Mouse (Mus musculus) CD4-positive, CD25-positive, alpha-beta regulatory T cell, adult 2 months (primary cell): ENCODE measurements around the gene Ank.

Experiments used
- DNase-seq: peaks from one replicate; pipeline ENCODE4 v3.0.0-alpha.2; 2012; ENCODE audit warnings: low read depth, low spot score

Ank gene

DNA sequence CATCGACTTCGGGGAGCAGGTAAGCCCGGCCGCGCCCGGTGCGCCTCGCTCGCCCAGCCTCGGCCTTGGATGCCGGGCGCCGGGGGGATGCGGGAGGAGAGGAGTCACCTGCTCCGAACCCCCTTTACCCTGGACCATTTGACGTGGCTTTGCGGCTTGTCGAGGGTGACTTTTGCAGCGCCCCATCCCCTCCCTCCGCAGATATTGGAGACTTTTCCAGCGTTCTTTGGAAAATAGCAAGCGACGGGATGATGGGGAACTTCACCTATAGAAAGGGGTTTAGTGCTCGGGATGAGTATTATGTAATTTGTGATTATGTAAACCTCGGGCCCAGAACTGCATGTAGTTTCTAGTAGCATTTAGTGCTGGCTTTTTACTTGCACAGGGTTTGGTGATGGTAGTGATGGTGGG, 609 bp downstream of the Ank start:
- DNase-seq: no peak

DNA sequence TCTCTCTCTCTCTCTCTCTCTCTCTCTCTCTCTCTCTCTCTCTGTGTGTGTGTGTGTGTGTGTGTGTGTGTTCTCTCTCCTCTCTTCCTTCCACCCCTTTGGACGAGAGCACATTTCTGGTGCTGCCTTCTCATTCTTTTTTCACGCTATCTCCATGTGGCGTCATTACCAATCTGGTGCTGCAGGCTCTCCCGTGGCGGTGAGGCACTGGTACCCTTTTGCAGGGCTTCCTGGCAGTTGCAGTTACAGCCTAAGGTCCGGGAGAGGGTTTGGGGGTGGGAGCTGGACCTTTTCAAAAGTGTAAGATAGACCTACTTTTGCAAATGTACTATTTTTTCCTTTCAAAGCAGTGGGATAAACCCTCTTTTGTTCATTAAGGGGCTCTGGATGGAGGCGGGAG, 1.2 kb downstream of the Ank start:
- peak; percentile 20 for DNase-seq

DNA sequence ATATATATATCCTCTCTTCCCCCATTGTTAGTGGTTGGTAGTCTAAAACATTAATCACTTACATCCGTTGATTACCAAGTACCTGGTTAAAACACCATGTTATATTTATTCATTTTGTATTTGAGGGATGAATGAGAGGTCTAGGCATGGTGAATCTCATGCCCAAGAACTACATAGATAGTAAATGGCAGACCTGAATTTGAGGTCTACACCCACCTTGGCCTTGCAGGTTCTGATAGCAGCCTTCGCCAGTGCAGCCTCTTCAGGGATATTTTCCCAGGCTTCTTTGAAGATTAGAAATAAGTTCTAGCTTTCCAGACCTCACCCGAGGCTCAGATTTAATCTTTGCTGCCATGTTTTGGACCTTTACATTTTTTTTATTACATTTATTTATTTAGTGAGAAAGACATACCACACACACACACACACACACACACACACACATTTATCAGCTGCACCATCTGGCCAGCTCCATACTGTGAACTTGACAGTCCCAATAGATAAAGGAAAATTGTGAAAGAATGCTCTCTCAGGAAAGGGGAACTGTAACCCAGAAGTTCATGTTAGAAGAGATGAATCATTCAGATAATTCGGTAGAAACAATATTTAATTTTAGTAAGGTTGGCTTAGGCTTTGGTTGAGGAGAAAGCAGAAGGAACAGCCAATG, 2.5 kb downstream of the Ank start:
- DNase-seq: no peak

DNA sequence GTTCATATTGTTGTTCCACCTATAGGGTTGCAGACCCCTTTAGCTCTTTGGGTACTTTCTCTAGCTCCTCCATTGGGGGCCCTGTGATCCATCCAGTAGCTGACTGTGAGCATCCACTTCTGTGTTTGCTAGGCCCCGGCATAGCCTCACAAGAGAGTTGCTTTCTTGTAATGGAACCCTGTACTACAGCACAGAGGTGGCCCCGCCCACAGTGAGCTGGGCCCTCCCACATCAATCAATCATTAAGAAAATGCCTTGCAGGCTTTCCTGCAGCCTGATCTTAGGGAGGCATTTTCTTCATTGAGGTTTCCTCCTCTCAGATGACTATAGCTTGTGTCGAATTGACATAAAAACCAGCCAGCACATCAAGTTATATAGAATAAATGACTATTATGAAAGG, 3.9 kb downstream of the Ank start:
- DNase-seq: peak; percentile 12

DNA sequence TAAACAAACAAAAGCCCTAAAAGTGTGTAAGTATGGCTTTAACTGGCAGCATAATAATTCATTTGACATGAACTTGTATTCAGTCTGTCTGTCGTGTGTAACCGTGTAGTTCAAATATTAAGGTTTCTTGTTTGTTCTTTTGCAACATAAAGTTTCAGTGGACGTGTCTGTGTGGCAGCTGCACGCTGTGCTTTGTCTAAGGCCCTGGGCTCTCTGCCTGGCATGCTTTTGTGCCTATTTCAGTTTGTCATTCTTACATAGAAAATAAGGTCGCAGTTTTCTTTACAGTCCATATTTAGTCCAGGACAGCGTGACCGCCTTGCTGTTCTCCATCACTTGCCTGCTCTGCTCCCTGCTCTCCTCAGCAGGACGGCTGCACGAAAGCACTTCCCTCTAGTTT, 5.8 kb downstream of the Ank start:
- DNase-seq: no peak

DNA sequence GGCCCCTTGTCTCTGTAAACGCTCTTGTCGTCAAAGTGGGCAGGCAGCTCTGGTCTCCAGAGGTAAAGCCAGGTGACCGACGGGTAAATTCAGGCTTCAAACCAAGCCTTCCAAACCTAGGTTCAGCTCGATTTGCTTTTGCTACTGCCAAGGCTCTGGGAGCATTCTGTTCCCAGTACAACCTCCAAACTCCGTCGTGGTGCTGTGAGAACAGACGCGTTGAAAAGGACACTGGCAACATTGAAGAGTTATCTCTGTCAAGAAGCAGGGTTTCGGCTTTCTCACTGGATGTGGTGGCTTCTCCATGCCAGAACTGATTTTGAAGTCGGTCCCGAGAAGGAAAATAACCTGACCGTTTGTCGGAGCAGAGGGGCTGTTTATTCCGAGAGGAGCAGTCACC, 9.5 kb downstream of the Ank start:
- DNase-seq: no peak

DNA sequence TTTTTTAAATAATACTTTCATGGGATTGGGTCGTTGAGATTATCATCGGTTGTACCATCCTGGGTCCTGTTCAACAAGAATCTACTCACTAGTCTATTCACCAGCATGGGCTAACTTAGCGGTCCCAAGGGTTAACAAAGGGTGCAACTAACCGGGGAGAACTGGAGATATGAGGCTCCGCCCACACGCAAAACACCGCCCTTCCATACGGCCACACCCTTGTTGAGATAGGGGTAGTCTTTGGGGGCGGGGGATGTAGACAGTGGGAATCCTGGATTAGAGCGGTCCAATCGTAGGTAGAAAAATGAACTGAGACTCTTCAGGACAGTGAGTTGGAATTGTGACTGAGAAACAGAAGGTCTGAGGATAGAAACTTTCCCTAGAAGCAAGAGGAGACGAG, 10.2 kb downstream of the Ank start:
- DNase-seq: no peak

DNA sequence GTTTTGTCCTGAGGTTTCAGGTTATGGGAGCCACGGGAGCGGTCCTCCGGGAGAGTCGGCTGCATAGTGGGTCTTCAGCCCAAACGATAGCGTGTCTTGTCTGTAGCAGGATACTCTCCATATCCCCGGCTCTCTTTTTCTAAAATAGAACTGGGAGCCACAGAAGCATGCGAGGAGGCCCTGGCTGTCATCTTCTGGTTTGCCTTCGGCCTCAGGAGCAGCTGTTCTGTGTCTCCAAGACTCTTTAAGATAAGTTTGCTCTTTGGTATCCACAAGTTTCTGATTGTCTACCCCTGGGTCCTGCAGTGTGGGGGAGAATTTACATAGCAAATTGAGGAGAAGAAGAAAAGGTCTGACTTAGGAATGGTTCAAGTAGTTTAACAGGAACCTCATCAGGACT, 10.7 kb downstream of the Ank start:
- DNase-seq: no peak

DNA sequence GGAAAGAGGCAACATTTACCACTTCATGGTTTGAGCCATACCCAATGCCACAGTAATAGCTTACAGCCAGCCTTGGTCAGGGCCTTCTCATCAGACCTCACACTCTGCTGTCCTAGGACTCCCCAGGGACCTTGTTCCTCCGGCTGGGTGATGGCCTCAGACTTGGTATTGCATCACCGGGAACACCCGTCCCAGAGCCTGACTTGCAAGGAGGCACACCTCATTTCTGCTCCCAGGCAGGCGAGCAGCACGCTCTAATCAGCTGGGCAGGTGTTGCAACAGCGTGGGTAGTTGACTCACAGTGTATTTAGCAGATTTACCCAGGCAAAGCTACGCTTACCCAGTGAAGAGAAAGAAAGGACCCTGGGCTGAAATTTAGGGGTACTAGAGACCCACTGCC, 11.2 kb downstream of the Ank start:
- DNase-seq: no peak

DNA sequence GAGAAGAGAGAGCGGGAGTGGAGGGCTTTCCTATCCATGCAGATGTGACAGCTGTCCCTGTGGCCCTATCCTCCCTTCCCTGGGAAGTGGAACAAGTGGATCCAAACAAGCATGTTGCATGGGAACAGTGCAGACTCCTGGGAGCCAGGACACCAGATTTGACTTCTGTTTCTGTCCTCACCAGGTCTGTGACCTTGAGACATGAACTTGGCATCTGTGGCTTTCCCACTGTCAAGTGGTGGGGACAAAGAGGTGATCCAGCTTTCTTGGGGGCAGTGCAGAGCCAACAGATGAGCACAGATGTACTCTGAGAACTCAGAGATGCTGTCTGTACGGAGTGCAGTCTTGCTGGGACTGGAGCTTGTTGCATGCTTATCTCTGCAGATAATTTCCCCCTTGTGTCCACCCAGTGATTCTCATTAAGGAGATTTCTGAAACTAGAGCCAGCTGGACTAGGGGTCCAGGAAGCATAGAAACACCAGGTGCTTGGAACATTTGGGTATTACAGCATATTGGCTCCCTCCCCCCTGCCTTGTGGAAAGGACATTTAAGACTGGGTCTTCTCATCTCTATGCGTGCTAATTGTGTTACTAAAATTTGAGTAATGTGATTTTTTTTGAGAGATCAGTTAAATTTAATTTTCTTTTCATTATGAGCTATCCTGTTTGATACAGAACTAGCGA, 14.0 kb downstream of the Ank start:
- no peak for DNase-seq

DNA sequence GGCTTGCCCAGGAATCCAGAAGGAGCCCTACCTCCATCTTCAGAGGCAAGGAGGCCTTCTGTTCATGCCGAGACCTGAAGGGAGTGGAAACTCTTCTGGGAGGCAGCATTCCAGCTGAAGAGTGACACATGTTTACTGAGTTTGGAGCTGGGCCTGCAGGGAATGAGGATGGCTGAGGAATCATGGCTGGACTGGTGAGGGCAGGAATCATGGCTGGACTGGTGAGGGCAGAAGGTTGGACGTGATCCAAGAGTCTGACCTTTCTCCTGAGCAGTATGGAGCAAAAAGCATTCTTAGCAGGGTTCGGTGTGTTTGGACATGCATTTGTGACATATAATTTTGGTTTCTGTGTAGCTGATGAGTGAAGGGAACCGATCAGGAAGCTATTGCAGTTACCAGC, 15.5 kb downstream of the Ank start:
- no peak for DNase-seq

DNA sequence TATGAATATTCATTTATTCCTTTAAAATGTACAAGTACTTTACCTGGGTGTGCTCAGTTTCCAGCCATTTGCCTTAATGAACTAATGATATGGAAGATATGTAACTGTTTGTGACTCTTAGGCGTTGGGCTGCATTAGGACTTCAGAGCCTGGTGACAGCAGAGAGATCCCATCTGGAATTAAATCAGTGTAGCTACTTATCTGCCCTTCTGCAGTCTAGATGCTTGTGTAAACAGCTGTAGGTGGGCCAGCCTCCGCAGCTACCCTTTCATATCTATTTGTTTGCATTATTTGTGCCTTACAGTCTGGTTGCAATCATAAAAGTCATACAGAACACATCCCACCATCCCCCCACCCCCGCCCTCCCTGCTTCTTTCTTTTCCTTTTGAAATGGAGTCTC, 16.7 kb downstream of the Ank start:
- DNase-seq: no peak

DNA sequence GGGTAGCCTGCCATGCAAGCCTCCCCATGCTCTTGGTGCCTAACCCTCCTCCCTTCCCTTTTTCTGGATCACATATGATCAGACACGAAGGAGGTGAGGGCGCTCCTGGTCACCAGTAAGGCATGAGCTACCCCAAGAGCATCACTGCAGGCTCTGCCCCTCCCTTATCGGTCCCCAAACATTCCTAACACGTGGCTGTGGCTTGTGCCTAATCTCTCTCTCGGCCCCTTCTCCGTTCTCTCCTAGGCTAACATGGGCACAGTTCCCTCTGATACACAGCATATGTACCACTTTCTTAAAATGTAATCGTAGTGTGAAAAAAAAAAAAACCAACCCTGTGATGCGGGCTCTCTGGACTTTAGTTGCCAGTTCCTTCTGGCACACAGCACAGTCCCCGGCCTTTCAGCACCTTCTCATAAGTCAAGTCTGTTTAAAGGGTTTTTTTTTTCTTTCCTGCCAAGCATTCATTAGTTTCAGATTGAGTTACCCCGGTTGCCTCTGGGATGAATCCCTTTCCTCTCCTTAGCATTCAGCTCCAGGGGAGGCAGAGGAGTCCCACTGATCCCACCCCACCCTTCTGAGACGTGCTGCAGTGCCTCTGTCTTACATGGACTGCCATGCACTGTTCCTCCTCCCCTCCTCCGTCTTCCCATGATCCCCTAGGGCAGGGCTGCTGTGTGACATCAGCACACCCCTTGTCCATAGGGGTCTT, 19.2 kb downstream of the Ank start:
- no peak for DNase-seq

DNA sequence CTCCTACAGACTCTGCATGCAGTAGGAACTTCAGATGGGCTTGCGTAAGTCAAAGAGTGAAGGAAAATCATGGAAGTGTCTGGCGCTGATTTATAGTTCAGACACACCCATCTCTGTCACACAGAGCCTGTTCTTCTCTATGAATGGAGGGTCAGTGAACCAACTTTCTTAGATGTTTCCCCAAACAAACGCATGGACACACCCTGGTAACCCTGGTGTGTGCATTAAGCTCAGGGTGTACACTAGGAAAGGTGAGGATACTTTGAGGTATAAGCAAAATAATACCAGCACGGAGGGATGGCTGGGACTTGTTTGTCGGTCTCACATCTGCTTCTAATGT, 19.8 kb downstream of the Ank start:
- DNase-seq: no peak

DNA sequence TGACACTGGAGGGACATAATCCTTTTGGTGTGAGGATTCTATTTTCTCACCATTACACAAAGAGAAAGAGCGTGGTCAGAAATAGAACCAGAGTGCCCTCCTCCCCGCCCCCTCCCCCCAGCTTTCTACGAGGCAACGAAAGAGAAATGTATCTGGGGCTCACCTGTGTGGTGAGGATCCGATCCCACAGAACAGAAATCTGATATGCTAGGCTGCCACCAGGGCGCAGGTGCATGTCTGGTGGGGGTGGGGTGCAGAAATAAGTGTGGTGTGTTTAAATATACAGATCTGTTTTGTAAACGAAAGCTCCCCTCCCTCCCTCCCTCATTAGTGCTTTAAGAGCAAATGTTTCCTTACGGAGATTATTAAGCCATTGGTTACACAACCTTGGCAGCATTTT, 20.6 kb downstream of the Ank start:
- no peak for DNase-seq

DNA sequence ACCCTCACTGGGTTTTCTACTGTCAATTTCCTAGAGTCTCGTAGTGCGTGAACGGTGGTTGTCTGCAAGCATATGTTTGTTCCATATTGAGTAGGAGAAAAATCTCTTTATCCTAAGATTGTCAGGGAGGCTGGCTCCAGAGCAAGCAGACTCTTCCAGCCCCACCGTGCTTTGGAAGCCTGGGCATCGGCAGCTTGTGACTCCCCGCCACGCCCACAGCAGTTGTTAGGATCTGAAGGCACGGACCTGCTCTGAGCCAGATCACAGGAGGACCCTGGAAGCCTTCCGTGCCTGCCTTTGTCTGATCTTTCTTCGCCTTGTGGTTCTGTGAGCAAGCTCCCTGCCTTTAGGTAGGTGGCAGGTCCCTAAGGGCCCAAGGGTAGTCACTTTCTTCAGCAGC, 21.6 kb downstream of the Ank start:
- DNase-seq: no peak

DNA sequence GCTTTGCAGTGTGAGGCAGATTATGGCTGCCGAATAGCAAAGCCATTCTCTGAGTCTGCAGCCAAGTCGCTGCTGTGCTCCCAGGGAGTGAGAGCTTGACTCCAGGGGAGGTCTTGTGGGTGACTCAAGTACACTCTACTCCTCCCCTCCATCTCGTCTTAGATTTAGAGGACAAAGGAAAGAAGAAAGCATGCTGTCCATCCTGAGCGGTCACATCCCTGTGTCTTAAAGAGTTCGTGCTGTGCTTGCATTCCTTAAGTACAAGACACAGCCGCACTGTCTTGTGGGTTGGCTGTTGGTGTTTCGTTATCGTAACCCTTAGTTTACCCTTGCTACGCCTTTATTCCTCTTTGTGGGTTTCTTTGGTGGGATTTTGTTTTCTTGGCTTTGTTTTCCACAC, 24.2 kb downstream of the Ank start:
- DNase-seq: no peak

DNA sequence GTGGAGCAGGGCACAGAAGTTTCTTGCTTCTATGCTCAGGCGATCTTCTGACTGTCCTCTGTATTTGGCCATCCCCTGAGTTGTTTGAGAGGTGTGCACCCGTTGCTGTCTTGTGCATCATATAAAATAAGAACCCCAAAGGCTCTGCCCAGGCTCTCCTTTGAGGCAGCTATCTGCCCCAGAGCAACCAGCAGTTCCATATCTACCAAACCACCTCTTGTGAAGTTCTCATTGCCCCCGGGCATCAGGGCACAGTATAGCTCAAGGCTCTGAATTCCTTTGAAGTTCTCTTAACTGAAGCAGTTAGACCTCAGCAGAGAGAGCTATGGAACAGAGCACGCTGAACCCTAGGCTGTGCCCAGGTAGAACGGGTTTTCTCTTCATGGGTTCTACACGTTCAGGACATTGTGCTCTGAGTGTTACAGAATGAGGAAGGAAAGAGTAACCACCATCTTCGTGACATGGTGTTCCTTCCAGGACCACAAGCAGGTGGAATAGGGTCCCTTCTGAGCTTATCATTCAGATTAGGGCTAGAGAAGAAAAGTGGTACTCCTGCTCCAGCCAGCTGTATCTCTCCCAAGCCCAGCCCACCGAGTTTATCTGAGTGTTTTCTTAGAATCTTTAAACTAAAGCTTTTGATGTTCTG, 25.1 kb downstream of the Ank start:
- no peak for DNase-seq

DNA sequence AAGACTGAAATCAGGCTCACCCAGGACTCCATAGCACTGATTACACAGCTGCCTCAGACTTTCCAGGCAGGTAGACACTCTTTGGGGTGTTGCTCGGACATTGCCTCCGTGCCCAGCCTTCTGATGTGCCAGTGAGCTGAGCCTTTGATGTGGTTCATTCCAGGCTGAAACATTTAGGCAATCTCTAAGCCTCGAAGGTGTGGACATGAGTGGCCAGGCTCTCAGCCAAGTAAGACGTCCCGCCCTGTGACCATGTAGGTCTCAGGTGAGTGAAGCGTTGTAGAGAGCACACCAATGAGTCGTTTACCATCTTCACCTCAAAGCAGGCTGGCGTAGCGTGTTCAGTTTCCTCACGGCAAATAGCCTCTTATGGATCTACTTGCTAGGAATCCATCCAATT, 25.7 kb downstream of the Ank start:
- no peak for DNase-seq

DNA sequence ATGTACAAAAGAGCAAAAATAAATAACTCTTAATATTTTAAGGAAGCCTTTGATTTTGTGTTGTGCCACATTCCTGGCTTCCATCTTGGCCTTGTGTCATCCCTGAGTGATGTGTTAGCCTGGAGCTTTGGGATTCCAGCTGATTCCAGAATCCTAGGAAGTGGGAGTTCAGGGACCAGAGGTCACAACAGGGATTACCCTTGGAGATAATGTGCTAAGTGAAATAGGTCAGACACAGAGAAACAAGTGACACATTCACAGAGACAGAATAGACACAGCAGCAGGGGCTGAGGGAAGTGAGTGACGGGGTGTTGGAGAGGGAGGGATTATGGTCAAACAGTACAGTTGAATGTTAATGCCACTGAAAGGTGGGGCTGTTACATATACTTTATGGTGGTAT, 26.3 kb downstream of the Ank start:
- no peak for DNase-seq

DNA sequence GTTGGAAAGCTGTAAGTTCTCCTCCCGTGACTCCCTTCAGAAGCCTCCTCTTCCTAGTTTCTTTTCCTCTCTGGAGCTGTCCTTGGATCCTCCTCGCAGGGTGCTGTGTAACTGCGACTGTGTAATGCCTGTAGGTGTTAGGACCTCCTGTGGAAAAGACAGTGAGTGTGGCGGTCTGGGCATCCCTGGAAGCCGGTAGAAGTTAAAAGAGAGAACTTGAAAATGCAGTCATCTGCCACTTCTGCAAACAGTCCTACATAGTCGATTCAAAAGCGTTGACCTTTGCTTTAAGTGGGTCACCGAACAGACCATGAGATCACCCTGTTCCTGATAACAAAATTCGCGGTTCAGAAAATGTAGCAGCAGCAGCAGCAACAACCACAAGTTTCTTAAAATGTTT, 27.0 kb downstream of the Ank start:
- DNase-seq: no peak

DNA sequence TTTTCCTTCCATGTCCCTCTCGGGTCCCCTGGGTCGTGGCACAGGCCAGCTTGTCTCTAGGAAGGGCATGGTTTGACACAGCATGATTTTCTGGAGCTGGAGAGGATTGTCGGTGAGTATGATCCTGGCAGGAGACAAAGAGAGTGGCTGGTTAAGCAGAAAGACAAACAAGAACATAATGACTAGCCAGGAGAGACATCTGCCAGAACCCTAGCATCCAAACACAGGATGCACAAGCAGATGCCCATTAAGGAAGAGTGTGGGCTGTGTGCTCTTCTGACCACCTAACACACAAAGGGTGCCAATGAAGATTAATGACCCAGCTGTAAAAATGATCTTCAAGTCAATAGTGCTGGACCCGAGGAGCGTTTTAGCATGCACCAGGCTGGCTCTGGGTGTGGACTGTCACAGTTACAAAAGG, 29.5 kb downstream of the Ank start:
- no peak for DNase-seq
